Mouse (Mus musculus) liver, postnatal 0 days (tissue): ENCODE data around the gene Raet1d. TPM values are rescaled to one million over a fixed set of nuclear protein-coding genes. Genes with fewer than 3 reads are reported as not detected.

Source experiments
- polyA plus RNA-seq: library from polyadenylated mRNA; unstranded; fragments of >200 nt; fragmentation: Nextera tagmentation; extraction: Ambion mirVana; gene quantifications from 2 replicates; pipeline ENCODE4 v1.2.1, GENCODE M21; 2015

Gene Raet1d
- polyA plus RNA-seq, 1 experiment from 2014 or later, result 14.8 TPM

Other genes with a start within 250 kb of the Raet1d start
- 6.8 and 8.2 TPM in 2 replicates for gene E030030I06Rik, start 211.3 kb upstream of the Raet1d start, polyA plus RNA-seq
- gene Raet1e, start 202.0 kb upstream of the Raet1d start, polyA plus RNA-seq, result 2.1 and 2.8 TPM in 2 replicates
- not detected in 2 replicates for gene H60b, start 202.0 kb upstream of the Raet1d start, polyA plus RNA-seq